Mouse (Mus musculus): ENCODE measurements around the gene Gm11232. TPM values are rescaled to one million over a fixed set of nuclear protein-coding genes. Genes with fewer than 3 reads are reported as not detected.

Gene Gm11232
- 0.10 TPM in 1 of 2 replicates, not detected in the other for polyA plus RNA-seq (2014; fragmentation: Nextera tagmentation; extraction: Ambion mirVana)

DNA sequence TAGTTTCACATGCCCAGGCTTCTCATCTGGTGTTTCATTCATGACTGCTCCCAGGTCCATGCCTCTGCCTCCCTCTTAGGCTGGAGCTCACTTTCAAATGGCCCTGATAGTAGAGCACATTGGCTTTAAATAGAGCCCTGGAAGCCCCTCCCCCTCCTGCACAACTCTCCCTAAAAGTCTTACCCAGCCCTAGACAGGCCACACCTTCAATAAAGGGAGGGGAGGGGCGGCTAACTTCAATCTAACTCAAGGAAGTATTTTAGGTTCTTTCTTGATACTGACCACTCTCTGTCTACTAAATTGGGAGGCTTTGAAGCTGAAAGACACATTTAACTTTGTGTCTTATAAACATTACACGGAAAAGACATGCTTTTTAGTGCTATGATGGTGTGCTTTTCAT is at the start of gene Gm11232:
Gene Gm11232, minus strand, starts transcription at position 101 of the 400 bp plus-strand sequence.
- Histone ChIP-seq H3K4me1 (ENCODE audit: control insufficient read depth, insufficient read depth, low read length) (no peaks in the 10 kb centered on the region), H3K4me2 (no peak within 1 kb of the TSS), H3K27ac (ENCODE audit: low read depth, low read length) (no peak within 1 kb of the TSS), H3K9ac (ENCODE audit: low read length) (no peak within 1 kb of the TSS), H3K36me3 (ENCODE audit: control insufficient read depth, insufficient read depth, low read length) (no peaks in the 10 kb centered on the region), H3K27me3 (ENCODE audit: control insufficient read depth, insufficient read depth, low read length) (no peaks in the 10 kb centered on the region), H3K4me3 (ENCODE audit: low read depth, low read length) (no peak within 1 kb of the TSS), H3K9me3 (ENCODE audit: control insufficient read depth, low read length) (no peaks in the 10 kb centered on the region)
- DNase-seq (ENCODE audit: low spot score, missing footprints) (no peak), ATAC-seq (ENCODE audit: low FRiP score) (no peak)
- 83% methylated on average over 2 of the region's 2 CpGs for WGBS

- Histone ChIP-seq H3K27ac (ENCODE audit: low read depth, low read length) (no peak overlapping the region), H3K4me1 (ENCODE audit: control insufficient read depth, insufficient read depth, low read length) (no peaks in the 10 kb centered on the region), H3K9ac (ENCODE audit: low read length) (no peak overlapping the region), H3K4me2 (no peak overlapping the region), H3K9me3 (ENCODE audit: control insufficient read depth, low read length) (no peaks in the 10 kb centered on the region), H3K36me3 (ENCODE audit: control insufficient read depth, insufficient read depth, low read length) (no peaks in the 10 kb centered on the region), H3K4me3 (ENCODE audit: low read depth, low read length) (no peak overlapping the region), H3K27me3 (ENCODE audit: control insufficient read depth, insufficient read depth, low read length) (no peaks in the 10 kb centered on the region)
- ATAC-seq (ENCODE audit: low FRiP score) (no peak), DNase-seq (ENCODE audit: low spot score, missing footprints) (no peak)
- WGBS = 82% methylated on average over 2 of the region's 2 CpGs
These were observed 48.3 kb upstream of the Gm11232 start for GRCm38 (mm10) chr4:71805977-71806534.

- ATAC-seq (ENCODE audit: low FRiP score) (peak; percentile 36), DNase-seq (ENCODE audit: low spot score, missing footprints) (no peak)
- no peak overlapping the region for H3K9ac ChIP-seq (ENCODE audit: low read length)
These were observed 7.8 kb upstream of the Gm11232 start for GRCm38 (mm10) chr4:71765529-71765928.

DNA sequence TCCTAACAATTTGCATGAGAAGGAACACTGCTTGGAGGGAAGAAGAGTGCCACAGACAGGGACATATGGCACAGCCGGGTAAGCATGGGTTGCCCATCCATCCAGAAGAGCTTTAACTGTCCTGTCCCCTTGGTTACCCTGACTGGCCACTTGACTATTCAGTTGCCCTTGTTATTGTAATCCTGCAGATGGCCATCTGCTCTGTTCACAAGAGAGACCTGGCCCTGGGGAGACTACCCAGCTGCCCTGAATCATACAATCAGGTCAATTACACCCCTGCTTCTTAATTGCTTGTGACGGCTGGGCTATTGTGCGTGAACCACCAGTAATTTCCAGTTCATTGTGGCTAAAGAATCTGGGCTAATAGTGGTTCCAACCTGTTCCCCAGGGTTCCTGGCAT is 7.3 kb upstream of the Gm11232 start:
- WGBS = 21% methylated on average over 3 of the region's 3 CpGs
- no peak overlapping the region for H3K4me2 ChIP-seq
- H3K4me1 ChIP-seq (ENCODE audit: control insufficient read depth, insufficient read depth, low read length) = peaks cover 2% of the 10 kb centered on the region; the same call in 1 of the 2 replicates
- H3K36me3 ChIP-seq (ENCODE audit: control insufficient read depth, insufficient read depth, low read length) = no peaks in the 10 kb centered on the region
- H3K4me3 ChIP-seq (ENCODE audit: low read depth, low read length) = no peak overlapping the region
- DNase-seq (ENCODE audit: low spot score, missing footprints) = peak; percentile 88
- no peak overlapping the region for H3K27ac ChIP-seq (ENCODE audit: low read depth, low read length)
- peak; percentile 98 for ATAC-seq (ENCODE audit: low FRiP score)
- H3K9me3 ChIP-seq (ENCODE audit: control insufficient read depth, low read length) = no peaks in the 10 kb centered on the region
- no peaks in the 10 kb centered on the region for H3K27me3 ChIP-seq (ENCODE audit: control insufficient read depth, insufficient read depth, low read length)
- H3K9ac ChIP-seq (ENCODE audit: low read length) = no peak overlapping the region

More at GRCm38 (mm10) chr4:71765529-71765928, 7.8 kb upstream of the Gm11232 start:
- H3K27me3 ChIP-seq (ENCODE audit: control insufficient read depth, insufficient read depth, low read length) = no peaks in the 10 kb centered on the region
- no peaks in the 10 kb centered on the region for H3K36me3 ChIP-seq (ENCODE audit: control insufficient read depth, insufficient read depth, low read length)
- no peak overlapping the region for H3K4me3 ChIP-seq (ENCODE audit: low read depth, low read length)
- 69% methylated on average over 1 of the region's 1 CpGs for WGBS
- H3K27ac ChIP-seq (ENCODE audit: low read depth, low read length) = no peak overlapping the region
- no peaks in the 10 kb centered on the region for H3K9me3 ChIP-seq (ENCODE audit: control insufficient read depth, low read length)
- peaks cover 2% of the 10 kb centered on the region; the same call in 1 of the 2 replicates for H3K4me1 ChIP-seq (ENCODE audit: control insufficient read depth, insufficient read depth, low read length)
- H3K4me2 ChIP-seq = no peak overlapping the region

- Histone ChIP-seq H3K9ac (ENCODE audit: low read length) (no peak overlapping the region), H3K36me3 (ENCODE audit: control insufficient read depth, insufficient read depth, low read length) (no peaks in the 10 kb centered on the region), H3K27me3 (ENCODE audit: control insufficient read depth, insufficient read depth, low read length) (no peaks in the 10 kb centered on the region), H3K27ac (ENCODE audit: low read depth, low read length) (no peak overlapping the region), H3K4me3 (ENCODE audit: low read depth, low read length) (no peak overlapping the region), H3K4me2 (no peak overlapping the region), H3K4me1 (ENCODE audit: control insufficient read depth, insufficient read depth, low read length) (no peaks in the 10 kb centered on the region), H3K9me3 (ENCODE audit: control insufficient read depth, low read length) (no peaks in the 10 kb centered on the region)
- ATAC-seq (ENCODE audit: low FRiP score) = no peak
- 84% methylated on average over 11 of the region's 11 CpGs for WGBS
- no peak for DNase-seq (ENCODE audit: low spot score, missing footprints)
These were observed 1.1 kb downstream of the Gm11232 start for GRCm38 (mm10) chr4:71756441-71757221.

DNA sequence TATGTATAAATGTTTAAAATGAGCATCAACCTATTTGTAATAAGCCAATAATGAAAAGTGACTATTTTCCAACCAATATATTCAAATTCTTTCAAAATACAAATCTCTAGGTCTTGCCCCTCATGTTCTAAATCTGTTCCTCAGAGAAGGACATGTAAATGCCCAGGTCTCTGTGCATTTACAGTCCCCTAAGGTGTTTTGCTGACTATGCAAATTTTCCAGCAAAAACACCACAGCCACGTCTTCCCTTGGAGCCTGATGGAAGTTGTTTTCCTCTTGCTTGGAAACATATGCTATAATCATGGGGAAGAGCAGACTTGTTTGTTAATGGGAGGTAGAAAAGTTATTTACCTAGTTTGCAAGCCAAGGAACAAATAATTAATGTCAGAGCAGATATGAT is 12.0 kb downstream of the Gm11232 start:
- WGBS = 72% methylated on average over 1 of the region's 1 CpGs
- H3K36me3 ChIP-seq (ENCODE audit: control insufficient read depth, insufficient read depth, low read length) = no peaks in the 10 kb centered on the region
- H3K27ac ChIP-seq (ENCODE audit: low read depth, low read length) = no peak overlapping the region
- no peaks in the 10 kb centered on the region for H3K27me3 ChIP-seq (ENCODE audit: control insufficient read depth, insufficient read depth, low read length)
- no peak overlapping the region for H3K9ac ChIP-seq (ENCODE audit: low read length)
- H3K4me3 ChIP-seq (ENCODE audit: low read depth, low read length) = no peak overlapping the region
- no peaks in the 10 kb centered on the region for H3K9me3 ChIP-seq (ENCODE audit: control insufficient read depth, low read length)
- H3K4me1 ChIP-seq (ENCODE audit: control insufficient read depth, insufficient read depth, low read length) = no peaks in the 10 kb centered on the region
- no peak overlapping the region for H3K4me2 ChIP-seq
- DNase-seq (ENCODE audit: low spot score, missing footprints) (no peak), ATAC-seq (ENCODE audit: low FRiP score) (no peak)

GRCm38 (mm10) chr4:71736529-71736928 is 21.2 kb downstream of the Gm11232 start:
- H3K9me3 ChIP-seq (ENCODE audit: control insufficient read depth, low read length) = no peaks in the 10 kb centered on the region
- DNase-seq (ENCODE audit: low spot score, missing footprints) (no peak), ATAC-seq (ENCODE audit: low FRiP score) (no peak)
- no peak overlapping the region for H3K27ac ChIP-seq (ENCODE audit: low read depth, low read length)
- H3K27me3 ChIP-seq (ENCODE audit: control insufficient read depth, insufficient read depth, low read length) = no peaks in the 10 kb centered on the region
- H3K4me3 ChIP-seq (ENCODE audit: low read depth, low read length) = no peak overlapping the region
- no peaks in the 10 kb centered on the region for H3K4me1 ChIP-seq (ENCODE audit: control insufficient read depth, insufficient read depth, low read length)
- no peak overlapping the region for H3K4me2 ChIP-seq
- H3K9ac ChIP-seq (ENCODE audit: low read length) = no peak overlapping the region
- H3K36me3 ChIP-seq (ENCODE audit: control insufficient read depth, insufficient read depth, low read length) = no peaks in the 10 kb centered on the region

- Histone ChIP-seq H3K4me1 (ENCODE audit: control insufficient read depth, insufficient read depth, low read length) (no peaks in the 10 kb centered on the region), H3K4me2 (no peak overlapping the region), H3K27me3 (ENCODE audit: control insufficient read depth, insufficient read depth, low read length) (no peaks in the 10 kb centered on the region), H3K9me3 (ENCODE audit: control insufficient read depth, low read length) (no peaks in the 10 kb centered on the region), H3K4me3 (ENCODE audit: low read depth, low read length) (no peak overlapping the region), H3K36me3 (ENCODE audit: control insufficient read depth, insufficient read depth, low read length) (no peaks in the 10 kb centered on the region), H3K27ac (ENCODE audit: low read depth, low read length) (no peak overlapping the region), H3K9ac (ENCODE audit: low read length) (no peak overlapping the region)
- WGBS = 85% methylated on average over 3 of the region's 3 CpGs
- DNase-seq (ENCODE audit: low spot score, missing footprints) = no peak
- no peak for ATAC-seq (ENCODE audit: low FRiP score)
These were observed 22.5 kb downstream of the Gm11232 start for GRCm38 (mm10) chr4:71735261-71735660.

DNA sequence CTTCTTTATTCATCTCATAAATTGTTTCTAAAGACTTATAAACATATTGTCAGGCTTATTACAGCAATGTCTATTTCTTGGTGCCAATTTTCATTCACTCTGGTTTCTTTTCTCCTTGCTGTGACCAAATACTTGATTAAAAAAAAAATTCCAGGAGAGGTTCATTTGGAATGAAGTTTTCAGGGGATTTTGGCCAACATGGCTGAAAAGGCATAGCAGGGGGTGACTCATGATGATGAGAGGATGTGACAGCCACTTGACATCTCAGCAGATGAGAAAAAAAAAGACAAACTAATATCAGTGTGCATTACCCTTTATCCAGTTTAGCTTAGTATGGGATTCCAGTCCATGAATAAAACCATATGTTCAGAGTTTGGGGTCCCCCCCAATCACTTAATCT is 28.4 kb downstream of the Gm11232 start:
- no peak overlapping the region for H3K27ac ChIP-seq (ENCODE audit: low read depth, low read length)
- no peak overlapping the region for H3K4me2 ChIP-seq
- H3K4me1 ChIP-seq (ENCODE audit: control insufficient read depth, insufficient read depth, low read length) = no peaks in the 10 kb centered on the region
- no peak overlapping the region for H3K9ac ChIP-seq (ENCODE audit: low read length)
- H3K4me3 ChIP-seq (ENCODE audit: low read depth, low read length) = no peak overlapping the region
- no peaks in the 10 kb centered on the region for H3K9me3 ChIP-seq (ENCODE audit: control insufficient read depth, low read length)
- no peak for DNase-seq (ENCODE audit: low spot score, missing footprints)
- H3K36me3 ChIP-seq (ENCODE audit: control insufficient read depth, insufficient read depth, low read length) = no peaks in the 10 kb centered on the region
- no peaks in the 10 kb centered on the region for H3K27me3 ChIP-seq (ENCODE audit: control insufficient read depth, insufficient read depth, low read length)
- no peak for ATAC-seq (ENCODE audit: low FRiP score)
